Mouse (Mus musculus) erythroid progenitor cell, adult 5-6 weeks (primary cell): Measurements from ENCODE around the gene Lrmda. TPM values are rescaled to one million over a fixed set of nuclear protein-coding genes. Genes with fewer than 3 reads are reported as not detected.

Source experiments
- ATAC-seq: replicated peaks from 2 replicates; pipeline ENCODE4 v1.8.0; 2016; ENCODE audit warnings: moderate number of reproducible peaks, mild to moderate bottlenecking, moderate TSS enrichment, inconsistent platforms; ENCODE audit not compliant: poor library complexity, low FRiP score, severe bottlenecking
- total RNA-seq, 2 experiments: library from RNA; stranded (forward) in 1 of 2; stranded (reverse) in 1 of 2; fragments of 150-400 nt in 1 of 2; fragments of 186-747, 209-891 nt in 1 of 2; gene quantifications; 2 replicates each; pipeline versions ENCODE4 v1.2.3 to v1.2.4; 2015 to 2017; ENCODE audit warnings: low replicate concordance in 2 of 2

The Lrmda gene
- total RNA-seq, 2 experiments from 2014 or later = 12.2 TPM; not detected in 1

GRCm38 (mm10) chr14:22036802-22037497 is 17.4 kb downstream of the Lrmda start:
- no peak for ATAC-seq

GRCm38 (mm10) chr14:22037498-22038131 is 18.1 kb downstream of the Lrmda start:
- no peak for ATAC-seq

- ATAC-seq = no peak
Observed at GRCm38 (mm10) chr14:22042146-22042545, 22.6 kb downstream of the Lrmda start.

GRCm38 (mm10) chr14:22043420-22043819 is 23.9 kb downstream of the Lrmda start:
- ATAC-seq = no peak

- ATAC-seq = no peak
Observed at GRCm38 (mm10) chr14:22046262-22046856, 26.8 kb downstream of the Lrmda start.

GRCm38 (mm10) chr14:22048068-22048899 is 28.8 kb downstream of the Lrmda start:
- ATAC-seq = no peak

- no peak for ATAC-seq
Observed at GRCm38 (mm10) chr14:22048900-22049199, 29.3 kb downstream of the Lrmda start.

- peak; percentile 74 for ATAC-seq
Observed at GRCm38 (mm10) chr14:22049282-22049681, 29.8 kb downstream of the Lrmda start.

- no peak for ATAC-seq
Observed at GRCm38 (mm10) chr14:22051941-22052664, 32.6 kb downstream of the Lrmda start.

GRCm38 (mm10) chr14:22055630-22056029 is 36.1 kb downstream of the Lrmda start:
- no peak for ATAC-seq

- ATAC-seq = no peak
Observed at GRCm38 (mm10) chr14:22056246-22056645, 36.7 kb downstream of the Lrmda start.

GRCm38 (mm10) chr14:22058729-22059128 is 39.2 kb downstream of the Lrmda start:
- no peak for ATAC-seq

- ATAC-seq = no peak
Observed at GRCm38 (mm10) chr14:22059348-22059861, 39.9 kb downstream of the Lrmda start.

GRCm38 (mm10) chr14:22060787-22061186 is 41.3 kb downstream of the Lrmda start:
- ATAC-seq = no peak

GRCm38 (mm10) chr14:22062117-22062855 is 42.8 kb downstream of the Lrmda start:
- no peak for ATAC-seq

- ATAC-seq = no peak
Observed at GRCm38 (mm10) chr14:22069169-22069568, 49.7 kb downstream of the Lrmda start.

GRCm38 (mm10) chr14:22073385-22073784 is 53.9 kb downstream of the Lrmda start:
- no peak for ATAC-seq

- no peak for ATAC-seq
Observed at GRCm38 (mm10) chr14:22074229-22074628, 54.7 kb downstream of the Lrmda start.

GRCm38 (mm10) chr14:22083931-22084330 is 64.4 kb downstream of the Lrmda start:
- ATAC-seq = no peak
